Mouse (Mus musculus) bone marrow, adult 2 months (tissue): ENCODE results near the gene Vti1a.

Experiments
- CTCF ChIP-seq: fragments of 200-500 bp; IDR thresholded peaks from 2 replicates; pipeline ENCODE4 v1.5.1; 2011; ENCODE audit warnings: low read length, control low read depth; ENCODE audit not compliant: control insufficient read depth, insufficient read depth
- POLR2A ChIP-seq: fragments of 200-500 bp; IDR thresholded peaks from 2 replicates; pipeline ENCODE4 v1.6.1; 2011; ENCODE audit warnings: low read depth, mild to moderate bottlenecking, control low read depth, low read length, borderline replicate concordance; ENCODE audit not compliant: control insufficient read depth

- TF ChIP-seq POLR2A (no peak), CTCF (no peak)
Measured at GRCm38 (mm10) chr19:55626483-55626882, 310.4 kb downstream of the Vti1a start.
